Mouse (Mus musculus): Measurements from ENCODE around the gene Pex3.

- TF ChIP-seq CTCF (IDR thresholded peaks at IDR 0.05) (no peak), EP300 (IDR thresholded peaks at IDR 0.05; ENCODE audit: insufficient read depth, low read depth, low read length) (no peak), POLR2A (IDR thresholded peaks at IDR 0.05; ENCODE audit: insufficient read depth, low read depth, low read length) (no peak)
Measured at GRCm38 (mm10) chr10:13569818-13570217, 16.9 kb upstream of the Pex3 start.
